Mouse (Mus musculus) ES-Bruce4 (cell line): ENCODE data around the gene Dnajb3. TPM values are rescaled to one million over a fixed set of nuclear protein-coding genes. Genes with fewer than 3 reads are reported as not detected.
"Not testable (repeated sequence)": the region's sequence is repeated elsewhere in the genome, so short reads cannot be mapped to it uniquely, and the experiment has no call there.

Experiments used
- H3K27ac ChIP-seq: 2 replicates; pipeline ENCODE4 v1.5.1; 2012; ENCODE audit warnings: low read length, inconsistent platforms; ENCODE audit not compliant: insufficient read depth
- H3K27me3 ChIP-seq: 2 replicates; pipeline ENCODE4 v1.6.1; 2012; ENCODE audit warnings: mild to moderate bottlenecking, low read length, inconsistent platforms; ENCODE audit not compliant: control insufficient read depth, poor library complexity, insufficient read depth, severe bottlenecking
- H3K36me3 ChIP-seq: 2 replicates; pipeline ENCODE4 v1.6.1; 2012; ENCODE audit warnings: inconsistent platforms, mild to moderate bottlenecking, low read length, moderate library complexity; ENCODE audit not compliant: control insufficient read depth, poor library complexity, insufficient read depth, severe bottlenecking
- H3K4me1 ChIP-seq: one replicate; pipeline ENCODE4 v1.8.1; 2011; ENCODE audit warnings: low read length; ENCODE audit not compliant: control insufficient read depth, insufficient read depth
- H3K4me3 ChIP-seq: 2 replicates; pipeline ENCODE4 v1.5.1; 2011; ENCODE audit warnings: low read depth, mild to moderate bottlenecking, low read length
- H3K9ac ChIP-seq: 2 replicates; pipeline ENCODE4 v1.6.1; 2012; ENCODE audit warnings: low read depth, mild to moderate bottlenecking, inconsistent platforms; ENCODE audit not compliant: poor library complexity, severe bottlenecking
- H3K9me3 ChIP-seq: replicated peaks from 2 replicates; pipeline ENCODE4 v1.6.1; 2012; ENCODE audit warnings: mild to moderate bottlenecking, low read length, inconsistent platforms; ENCODE audit not compliant: control insufficient read depth, poor library complexity, insufficient read depth, severe bottlenecking
- CTCF ChIP-seq: IDR thresholded peaks from one replicate; pipeline ENCODE4 v1.8.1; 2011; ENCODE audit warnings: low read depth, low read length
- EP300 ChIP-seq: IDR thresholded peaks from 2 replicates; pipeline ENCODE4 v1.6.1; 2011; ENCODE audit warnings: low read depth, low read length; ENCODE audit not compliant: insufficient read depth
- POLR2A ChIP-seq: IDR thresholded peaks from one replicate; pipeline ENCODE4 v1.8.1; 2011; ENCODE audit warnings: low read length; ENCODE audit not compliant: insufficient read depth
- polyA plus RNA-seq: library from polyadenylated mRNA; stranded (reverse); fragments of >200 nt; gene quantifications from 2 replicates; pipeline ENCODE4 v1.2.4, GENCODE M21; 2011; ENCODE audit warnings: low read depth; ENCODE audit not compliant: missing spikeins, insufficient read depth, insufficient read length

The Dnajb3 gene
- polyA plus RNA-seq, 1 experiment, result 1.2 TPM

- Histone ChIP-seq H3K4me3 (no peak overlapping the region), H3K27me3 (no peaks in the 10 kb centered on the region), H3K27ac (no peak overlapping the region), H3K9ac (no peak overlapping the region), H3K36me3 (no peaks in the 10 kb centered on the region), H3K9me3 (no peaks in the 10 kb centered on the region), H3K4me1 (no peaks in the 10 kb centered on the region)
- TF ChIP-seq EP300 (no peak), POLR2A (no peak), CTCF (no peak)
Observed at GRCm38 (mm10) chr1:88186325-88186935, 19.2 kb downstream of the Dnajb3 start.

GRCm38 (mm10) chr1:88179657-88180056 is 25.9 kb downstream of the Dnajb3 start:
- Histone ChIP-seq H3K4me1 (no peaks in the 10 kb centered on the region), H3K9ac (no peak overlapping the region), H3K9me3 (peaks cover 5% of the 10 kb centered on the region; the same call in 1 of the 2 replicates), H3K27me3 (no peaks in the 10 kb centered on the region), H3K36me3 (no peaks in the 10 kb centered on the region), H3K27ac (no peak overlapping the region), H3K4me3 (no peak overlapping the region)
- TF ChIP-seq POLR2A (no peak), EP300 (no peak), CTCF (no peak)

- not testable (repeated sequence) for H3K36me3 ChIP-seq, H3K27ac ChIP-seq, H3K4me3 ChIP-seq, H3K9ac ChIP-seq, H3K4me1 ChIP-seq, H3K9me3 ChIP-seq, H3K27me3 ChIP-seq
Observed at GRCm38 (mm10) chr1:88172190-88172589, 33.4 kb downstream of the Dnajb3 start.

GRCm38 (mm10) chr1:88165711-88166110 is 39.9 kb downstream of the Dnajb3 start, which contains the start of gene Ugt1a5:
Ugt1a5 (plus strand) TSS chr1:88166012.
- no peak within 1 kb of the TSS for H3K4me3 ChIP-seq
- no peaks in the 10 kb centered on the region for H3K9me3 ChIP-seq
- H3K9ac ChIP-seq, result no peak within 1 kb of the TSS
- no peaks in the 10 kb centered on the region for H3K36me3 ChIP-seq
- H3K4me1 ChIP-seq, result no peaks in the 10 kb centered on the region
- TF ChIP-seq EP300, result no peak
- TF ChIP-seq POLR2A, result no peak
- no peak within 1 kb of the TSS for H3K27ac ChIP-seq
- no peaks in the 10 kb centered on the region for H3K27me3 ChIP-seq

GRCm38 (mm10) chr1:88158430-88158829 is 47.2 kb downstream of the Dnajb3 start:
- Histone ChIP-seq H3K9ac (no peak overlapping the region), H3K4me1 (no peaks in the 10 kb centered on the region), H3K27me3 (no peaks in the 10 kb centered on the region), H3K9me3 (no peaks in the 10 kb centered on the region), H3K4me3 (no peak overlapping the region), H3K36me3 (no peaks in the 10 kb centered on the region), H3K27ac (no peak overlapping the region)
- TF ChIP-seq CTCF (no peak), EP300 (no peak), POLR2A (no peak)

Other genes with a start within 250 kb of the Dnajb3 start
- 18.2 and 19.6 TPM in 2 replicates for gene Usp40, start 197.2 kb downstream of the Dnajb3 start, polyA plus RNA-seq
- gene Ugt1a10, start 150.4 kb downstream of the Dnajb3 start, polyA plus RNA-seq, result not detected in 2 replicates
- not detected in 2 replicates for gene Ugt1a9, start 135.0 kb downstream of the Dnajb3 start, polyA plus RNA-seq
- not detected in 2 replicates for gene Ugt1a8, start 118.0 kb downstream of the Dnajb3 start, polyA plus RNA-seq
- gene Ugt1a7c, start 110.7 kb downstream of the Dnajb3 start, polyA plus RNA-seq, result 0.41 TPM in 1 of 2 replicates, not detected in the other
- gene Ugt1a6b, start 102.5 kb downstream of the Dnajb3 start, polyA plus RNA-seq, result not detected in 2 replicates
- not detected in 2 replicates for gene Ugt1a6a, start 71.0 kb downstream of the Dnajb3 start, polyA plus RNA-seq
- gene Ugt1a5, start 39.8 kb downstream of the Dnajb3 start, polyA plus RNA-seq, result not detected in 2 replicates
- gene Ugt1a2, start 5.2 kb downstream of the Dnajb3 start, polyA plus RNA-seq, result not detected in 2 replicates
- not detected in 2 replicates for gene Ugt1a1, start 6.2 kb upstream of the Dnajb3 start, polyA plus RNA-seq
- gene Mroh2a, start 21.2 kb upstream of the Dnajb3 start, polyA plus RNA-seq, result not detected in 2 replicates
- gene Hjurp, start 71.9 kb upstream of the Dnajb3 start, polyA plus RNA-seq, result 217 and 219 TPM in 2 replicates
- not detected in 2 replicates for gene Trpm8, start 71.9 kb upstream of the Dnajb3 start, polyA plus RNA-seq
- not detected in 2 replicates for gene Spp2, start 201.2 kb upstream of the Dnajb3 start, polyA plus RNA-seq